Mouse (Mus musculus) cerebellum, adult 2 months (tissue): ENCODE measurements around the gene Cmtm7.

ENCODE experiments used
- CTCF ChIP-seq: fragments of 200-500 bp; IDR thresholded peaks from 2 replicates; pipeline ENCODE4 v1.5.1; 2011; ENCODE audit warnings: low read depth, mild to moderate bottlenecking, control low read depth, low read length, moderate library complexity, borderline replicate concordance; ENCODE audit not compliant: insufficient read depth
- POLR2A ChIP-seq: fragments of 200-500 bp; IDR thresholded peaks from 2 replicates; pipeline ENCODE4 v1.6.1; 2011; ENCODE audit warnings: low read length, control low read depth, borderline replicate concordance; ENCODE audit not compliant: insufficient read depth

DNA sequence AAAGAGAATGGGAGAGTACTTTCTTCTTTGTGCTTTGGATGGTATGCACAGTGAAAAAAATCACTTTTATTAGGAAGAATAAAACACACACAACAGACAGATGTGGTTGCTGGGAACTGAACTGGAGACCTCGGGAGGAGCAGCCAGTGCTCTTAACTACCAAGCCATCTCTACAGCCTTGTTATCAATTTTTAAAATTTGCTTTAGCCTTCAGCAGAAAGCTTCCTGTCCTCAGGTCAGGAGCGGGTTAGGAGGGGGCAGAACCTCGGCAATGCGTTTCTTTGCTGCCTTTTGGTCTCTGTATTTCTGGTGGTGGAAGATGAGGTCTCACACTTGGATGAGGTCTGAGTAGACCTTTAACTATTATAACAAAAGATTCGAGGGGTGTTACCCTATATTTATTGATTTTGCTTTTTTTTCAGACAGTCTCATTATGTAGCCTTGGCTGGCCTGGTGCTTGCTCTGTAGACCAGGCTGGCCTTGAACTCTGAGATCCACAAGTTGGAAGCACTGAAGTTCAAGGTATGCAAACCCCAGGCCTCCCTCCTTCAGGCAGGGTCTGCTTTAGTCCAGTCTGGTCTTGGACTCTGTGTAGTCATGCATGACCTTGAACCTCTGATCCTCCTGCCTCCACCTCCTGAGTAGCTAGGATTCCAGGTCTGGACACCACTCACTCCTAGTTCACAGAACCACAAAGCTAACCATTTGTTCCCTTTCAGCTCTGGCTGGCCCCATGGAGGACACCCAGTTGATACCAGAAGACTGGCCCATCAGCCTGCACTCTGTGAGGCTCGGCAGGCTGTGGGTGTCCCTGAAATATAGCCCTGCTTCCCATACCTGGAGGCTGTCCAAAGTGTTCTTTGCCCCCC lies 4.2 kb downstream of the Cmtm7 start:
- TF ChIP-seq POLR2A (no peak), CTCF (no peak)
